Mouse (Mus musculus): ENCODE results near the gene Etnk1. TPM values are rescaled to one million over a fixed set of nuclear protein-coding genes. Genes with fewer than 3 reads are reported as not detected.

Gene Etnk1
- total and polyA plus RNA-seq, 2 experiments from 2014 or later = 24.8 to 116 TPM

DNA sequence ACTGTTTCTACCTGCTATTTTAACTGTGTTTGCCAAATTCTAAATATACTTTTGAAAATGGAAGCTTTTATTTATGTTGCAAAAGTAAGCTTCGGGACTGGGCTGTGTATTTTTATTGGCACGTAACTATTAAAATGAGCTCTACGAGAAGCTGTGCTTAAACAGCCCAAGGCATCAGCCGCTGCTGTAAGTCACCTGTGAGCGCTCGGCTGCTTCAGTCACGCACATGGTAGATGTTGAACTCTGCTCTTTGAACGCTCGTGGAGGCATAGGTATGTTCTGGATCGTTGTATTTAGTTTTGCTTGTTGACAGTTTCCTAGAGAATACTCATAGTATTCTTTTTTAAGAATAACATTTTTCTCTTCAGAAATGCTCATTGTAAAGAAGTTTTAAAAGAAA lies 26.1 kb downstream of the Etnk1 start:
- Histone ChIP-seq H3K4me2 (ENCODE audit: low read depth) (no peak overlapping the region), H3K9ac (no peak overlapping the region), H3K27me3 (ENCODE audit: insufficient read depth, low read length) (no peaks in the 10 kb centered on the region), H3K36me3 (ENCODE audit: insufficient read depth) (peaks cover 34% of the 10 kb centered on the region), H3K4me3 (ENCODE audit: low read depth, low read length) (no peak overlapping the region), H3K27ac (ENCODE audit: low read depth, low read length) (no peak overlapping the region), H3K9me3 (ENCODE audit: low read length) (no peaks in the 10 kb centered on the region), H3K4me1 (ENCODE audit: insufficient read depth) (no peaks in the 10 kb centered on the region)
- DNase-seq (no peak), ATAC-seq (no peak)
- WGBS = 87% methylated on average over 10 of the region's 10 CpGs
- no peak for TF ChIP-seq CTCF (IDR thresholded peaks at IDR 0.05; ENCODE audit: low read depth)

DNA sequence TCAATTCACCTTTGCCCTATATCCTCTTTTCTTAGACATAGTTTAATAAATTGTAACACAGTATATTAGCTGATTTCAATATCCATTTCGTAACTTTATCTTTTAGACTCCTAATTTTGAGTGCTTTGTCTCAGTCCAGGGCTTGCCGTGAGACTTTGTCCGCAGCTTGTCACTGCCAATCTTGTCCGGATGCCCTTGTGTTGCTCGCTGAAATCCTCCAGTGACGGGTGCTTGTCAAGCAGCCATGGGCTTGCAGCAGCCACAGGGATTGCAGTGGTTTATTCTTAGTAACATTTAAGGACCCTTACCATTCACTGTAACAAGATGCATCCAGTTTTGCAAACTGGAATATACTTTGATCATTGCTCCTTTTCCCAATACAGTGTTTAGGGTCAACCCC lies 26.6 kb downstream of the Etnk1 start:
- TF ChIP-seq CTCF (IDR thresholded peaks at IDR 0.05; ENCODE audit: low read depth) = no peak
- WGBS = 88% methylated on average over 6 of the region's 6 CpGs
- Histone ChIP-seq H3K9me3 (ENCODE audit: low read length) (no peaks in the 10 kb centered on the region), H3K27ac (ENCODE audit: low read depth, low read length) (no peak overlapping the region), H3K4me1 (ENCODE audit: insufficient read depth) (no peaks in the 10 kb centered on the region), H3K4me2 (ENCODE audit: low read depth) (no peak overlapping the region), H3K4me3 (ENCODE audit: low read depth, low read length) (no peak overlapping the region), H3K9ac (no peak overlapping the region), H3K27me3 (ENCODE audit: insufficient read depth, low read length) (no peaks in the 10 kb centered on the region), H3K36me3 (ENCODE audit: insufficient read depth) (peaks cover 38% of the 10 kb centered on the region)
- no peak for DNase-seq
- no peak for ATAC-seq

GRCm38 (mm10) chr6:143197053-143197452 lies 30.0 kb downstream of the Etnk1 start:
- Histone ChIP-seq H3K4me1 (ENCODE audit: insufficient read depth) (no peaks in the 10 kb centered on the region), H3K27ac (ENCODE audit: low read depth, low read length) (no peak overlapping the region), H3K4me2 (ENCODE audit: low read depth) (no peak overlapping the region), H3K9me3 (ENCODE audit: low read length) (no peaks in the 10 kb centered on the region), H3K27me3 (ENCODE audit: insufficient read depth, low read length) (no peaks in the 10 kb centered on the region), H3K4me3 (ENCODE audit: low read depth, low read length) (no peak overlapping the region), H3K36me3 (ENCODE audit: insufficient read depth) (peaks cover 38% of the 10 kb centered on the region), H3K9ac (no peak overlapping the region)
- no peak for DNase-seq
- no peak for ATAC-seq
- no peak for TF ChIP-seq CTCF (IDR thresholded peaks at IDR 0.05; ENCODE audit: low read depth)
- WGBS = 89% methylated on average over 13 of the region's 13 CpGs

- Histone ChIP-seq H3K36me3 (ENCODE audit: insufficient read depth) (peaks cover 44% of the 10 kb centered on the region), H3K27me3 (ENCODE audit: insufficient read depth, low read length) (no peaks in the 10 kb centered on the region), H3K4me3 (ENCODE audit: low read depth, low read length) (no peak overlapping the region), H3K4me1 (ENCODE audit: insufficient read depth) (no peaks in the 10 kb centered on the region), H3K9ac (no peak overlapping the region), H3K9me3 (ENCODE audit: low read length) (no peaks in the 10 kb centered on the region), H3K4me2 (ENCODE audit: low read depth) (no peak overlapping the region), H3K27ac (ENCODE audit: low read depth, low read length) (no peak overlapping the region)
- TF ChIP-seq CTCF (IDR thresholded peaks at IDR 0.05; ENCODE audit: low read depth) = no peak
- ATAC-seq (no peak), DNase-seq (no peak)
- 94% methylated on average over 7 of the region's 7 CpGs for WGBS
Observed at GRCm38 (mm10) chr6:143198421-143198820, 31.4 kb downstream of the Etnk1 start.

GRCm38 (mm10) chr6:143203097-143203496 lies 36.1 kb downstream of the Etnk1 start:
- H3K4me2 ChIP-seq (ENCODE audit: low read depth) = no peak overlapping the region
- WGBS = 94% methylated on average over 15 of the region's 15 CpGs
- DNase-seq = no peak
- H3K4me3 ChIP-seq (ENCODE audit: low read depth, low read length) = no peak overlapping the region
- no peaks in the 10 kb centered on the region for H3K9me3 ChIP-seq (ENCODE audit: low read length)
- H3K9ac ChIP-seq = no peak overlapping the region
- ATAC-seq = no peak
- H3K36me3 ChIP-seq (ENCODE audit: insufficient read depth) = peaks cover 29% of the 10 kb centered on the region
- TF ChIP-seq CTCF (IDR thresholded peaks at IDR 0.05; ENCODE audit: low read depth) = no peak
- no peak overlapping the region for H3K27ac ChIP-seq (ENCODE audit: low read depth, low read length)
- H3K27me3 ChIP-seq (ENCODE audit: insufficient read depth, low read length) = no peaks in the 10 kb centered on the region
- no peaks in the 10 kb centered on the region for H3K4me1 ChIP-seq (ENCODE audit: insufficient read depth)

DNA sequence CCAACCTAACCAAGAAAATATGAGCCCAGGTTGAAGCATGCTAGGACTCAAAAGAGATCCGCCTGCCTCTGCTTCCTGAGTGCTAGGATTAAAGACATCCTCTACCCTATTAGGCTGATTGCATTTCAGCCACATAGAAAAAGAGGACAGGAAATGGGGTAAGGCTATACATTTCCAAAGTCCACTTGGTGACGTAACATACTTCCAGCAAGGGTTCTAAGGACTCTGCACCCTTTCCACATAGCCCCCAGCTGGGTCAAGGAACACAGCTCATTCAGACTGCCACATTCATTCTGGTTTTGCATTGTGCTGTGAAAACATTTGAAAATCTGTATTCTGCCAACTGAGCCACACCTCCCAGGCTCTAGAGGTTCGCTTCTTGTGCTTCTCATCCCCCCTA lies 41.9 kb downstream of the Etnk1 start:
- H3K36me3 ChIP-seq (ENCODE audit: insufficient read depth) = peaks cover 14% of the 10 kb centered on the region; the same call in 1 of the 2 replicates
- DNase-seq (no peak), ATAC-seq (no peak)
- H3K4me2 ChIP-seq (ENCODE audit: low read depth) = no peak overlapping the region
- no peak overlapping the region for H3K9ac ChIP-seq
- 97% methylated on average over 3 of the region's 3 CpGs for WGBS
- no peak for TF ChIP-seq CTCF (IDR thresholded peaks at IDR 0.05; ENCODE audit: low read depth)
- H3K27ac ChIP-seq (ENCODE audit: low read depth, low read length) = no peak overlapping the region
- no peaks in the 10 kb centered on the region for H3K27me3 ChIP-seq (ENCODE audit: insufficient read depth, low read length)
- H3K9me3 ChIP-seq (ENCODE audit: low read length) = no peaks in the 10 kb centered on the region
- no peaks in the 10 kb centered on the region for H3K4me1 ChIP-seq (ENCODE audit: insufficient read depth)
- no peak overlapping the region for H3K4me3 ChIP-seq (ENCODE audit: low read depth, low read length)

- Histone ChIP-seq H3K9me3 (ENCODE audit: low read length) (no peaks in the 10 kb centered on the region), H3K27me3 (ENCODE audit: insufficient read depth, low read length) (no peaks in the 10 kb centered on the region), H3K4me1 (ENCODE audit: insufficient read depth) (no peaks in the 10 kb centered on the region), H3K4me2 (ENCODE audit: low read depth) (no peak overlapping the region), H3K36me3 (ENCODE audit: insufficient read depth) (peaks cover 5% of the 10 kb centered on the region; the same call in 1 of the 2 replicates), H3K4me3 (ENCODE audit: low read depth, low read length) (no peak overlapping the region), H3K27ac (ENCODE audit: low read depth, low read length) (no peak overlapping the region), H3K9ac (no peak overlapping the region)
- TF ChIP-seq CTCF (IDR thresholded peaks at IDR 0.05; ENCODE audit: low read depth) = no peak
- WGBS = 86% methylated on average over 6 of the region's 6 CpGs
- ATAC-seq (no peak), DNase-seq (no peak)
Observed at GRCm38 (mm10) chr6:143212766-143213165, 45.7 kb downstream of the Etnk1 start.

DNA sequence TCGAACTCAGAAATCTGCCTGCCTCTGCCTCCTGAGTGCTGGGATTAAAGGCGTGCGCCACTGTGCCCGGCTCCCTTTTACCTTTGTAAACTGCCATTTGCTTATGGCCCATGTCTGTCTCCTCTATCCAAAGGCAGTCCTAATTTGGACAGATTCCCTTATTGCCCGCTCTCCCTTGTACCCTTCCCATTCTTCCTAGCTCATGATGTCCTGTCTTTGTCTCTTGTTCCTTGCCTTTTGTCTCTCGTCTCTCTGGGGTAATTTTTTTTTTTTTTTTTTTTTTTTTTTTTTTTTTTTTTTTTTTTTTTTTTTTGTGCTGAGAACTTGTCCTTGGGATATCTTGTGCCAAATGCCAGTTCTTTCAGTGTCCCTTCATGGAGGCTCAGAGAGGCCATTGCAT lies 46.4 kb downstream of the Etnk1 start:
- Histone ChIP-seq H3K4me1 (ENCODE audit: insufficient read depth) (no peaks in the 10 kb centered on the region), H3K27ac (ENCODE audit: low read depth, low read length) (no peak overlapping the region), H3K36me3 (ENCODE audit: insufficient read depth) (peaks cover 5% of the 10 kb centered on the region; the same call in 1 of the 2 replicates), H3K27me3 (ENCODE audit: insufficient read depth, low read length) (no peaks in the 10 kb centered on the region), H3K4me2 (ENCODE audit: low read depth) (no peak overlapping the region), H3K9ac (no peak overlapping the region), H3K9me3 (ENCODE audit: low read length) (no peaks in the 10 kb centered on the region), H3K4me3 (ENCODE audit: low read depth, low read length) (no peak overlapping the region)
- WGBS = 97% methylated on average over 6 of the region's 6 CpGs
- ATAC-seq = no peak
- no peak for TF ChIP-seq CTCF (IDR thresholded peaks at IDR 0.05; ENCODE audit: low read depth)
- no peak for DNase-seq

Data from forebrain, postnatal 0 days (tissue).